Mouse (Mus musculus): Measurements from ENCODE around the gene Sox8. TPM values are rescaled to one million over a fixed set of nuclear protein-coding genes. Genes with fewer than 3 reads are reported as not detected.

Sox8 gene
- polyA plus RNA-seq, 1 experiment from 2014 or later, result 24.0 TPM

DNA sequence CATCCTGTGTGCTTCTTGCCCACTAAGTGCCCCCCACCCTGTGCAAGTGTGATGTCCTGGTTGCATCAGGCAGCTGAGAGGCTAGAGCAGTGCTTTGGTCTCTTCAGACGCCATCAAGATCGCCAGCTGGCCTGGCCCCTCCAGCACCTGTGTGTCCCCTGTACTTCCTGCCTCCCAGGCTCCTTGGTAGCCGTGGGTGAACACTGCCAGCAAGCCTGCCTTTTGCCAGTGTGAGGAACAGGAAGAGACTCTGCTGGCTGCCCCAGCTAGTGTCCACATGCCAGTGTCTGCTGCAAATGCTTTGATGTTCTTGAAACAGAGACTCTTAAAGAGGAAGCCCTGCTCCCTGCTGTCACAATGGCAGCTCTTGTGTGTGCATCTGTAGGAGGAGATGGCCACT, 27.1 kb upstream of the Sox8 start:
- WGBS, result 78% methylated on average over 3 of the region's 3 CpGs
- no peak overlapping the region for H3K4me3 ChIP-seq
- no peaks in the 10 kb centered on the region for H3K4me1 ChIP-seq
- no peaks in the 10 kb centered on the region for H3K27me3 ChIP-seq
- H3K36me3 ChIP-seq, result no peaks in the 10 kb centered on the region
- no peak for ATAC-seq (replicated peaks)
- H3K27ac ChIP-seq (replicated peaks), result no peak overlapping the region
- no peaks in the 10 kb centered on the region for H3K9me3 ChIP-seq
- no peak overlapping the region for H3K4me2 ChIP-seq (replicated peaks)
- no peak overlapping the region for H3K9ac ChIP-seq (replicated peaks)

DNA sequence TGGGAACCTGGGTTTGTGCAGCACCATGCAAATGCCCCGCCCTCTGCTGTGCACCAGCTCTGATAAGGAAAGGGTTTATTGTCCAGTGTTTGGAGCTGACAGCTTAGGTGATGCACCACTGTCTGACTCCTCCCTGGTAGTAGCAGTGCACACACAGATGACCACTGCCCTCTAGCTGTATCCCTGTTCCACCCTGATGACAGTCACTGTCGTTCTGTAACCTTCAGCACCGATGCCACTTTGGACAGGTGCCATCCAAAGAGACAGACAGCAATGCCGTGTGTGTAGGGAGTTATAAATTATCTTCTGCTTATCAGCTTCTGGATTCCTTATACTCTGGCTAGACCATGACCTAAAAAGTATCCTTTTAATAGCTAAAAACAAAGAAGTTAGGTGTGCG, 25.0 kb upstream of the Sox8 start:
- Histone ChIP-seq H3K27me3 (no peaks in the 10 kb centered on the region), H3K9me3 (no peaks in the 10 kb centered on the region), H3K9ac (replicated peaks) (no peak overlapping the region), H3K36me3 (peaks cover 5% of the 10 kb centered on the region; the same call in 1 of the 2 replicates), H3K4me2 (replicated peaks) (no peak overlapping the region), H3K27ac (replicated peaks) (no peak overlapping the region), H3K4me3 (no peak overlapping the region), H3K4me1 (no peaks in the 10 kb centered on the region)
- ATAC-seq (replicated peaks), result no peak
- WGBS, result 76% methylated on average over 5 of the region's 5 CpGs

- WGBS, result 51% methylated on average over 22 of the region's 22 CpGs
- Histone ChIP-seq H3K4me2 (replicated peaks) (no peak overlapping the region), H3K9ac (replicated peaks) (no peak overlapping the region), H3K27ac (replicated peaks) (no peak overlapping the region), H3K27me3 (no peaks in the 10 kb centered on the region), H3K9me3 (no peaks in the 10 kb centered on the region), H3K36me3 (peaks cover 5% of the 10 kb centered on the region; the same call in 1 of the 2 replicates), H3K4me1 (no peaks in the 10 kb centered on the region), H3K4me3 (no peak overlapping the region)
- no peak for ATAC-seq (replicated peaks)
Observed at GRCm38 (mm10) chr17:25593411-25594261, 23.1 kb upstream of the Sox8 start.

DNA sequence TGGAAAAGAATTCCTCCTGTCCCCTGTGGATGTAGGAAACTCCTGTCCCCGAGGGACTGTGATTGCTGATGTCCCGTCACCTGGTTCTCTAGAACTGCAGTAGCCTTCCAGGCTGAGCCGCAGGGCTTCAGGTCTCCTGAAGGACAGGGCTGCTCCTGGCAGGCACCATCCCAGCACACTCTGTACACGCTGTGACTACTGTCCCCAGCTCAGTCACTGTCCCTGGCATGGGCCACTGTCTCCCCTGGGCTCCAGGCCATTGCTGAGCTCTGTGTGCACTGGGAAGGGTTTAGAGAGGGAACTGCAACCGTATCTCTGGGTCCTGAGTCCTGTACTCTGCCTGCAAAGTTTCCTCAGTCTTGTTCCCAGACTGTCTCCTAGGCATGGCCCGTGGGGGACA, 21.9 kb upstream of the Sox8 start:
- H3K9ac ChIP-seq (replicated peaks), result no peak overlapping the region
- no peak for ATAC-seq (replicated peaks)
- H3K27me3 ChIP-seq, result no peaks in the 10 kb centered on the region
- peaks cover 11% of the 10 kb centered on the region; the same call in 1 of the 2 replicates for H3K36me3 ChIP-seq
- H3K27ac ChIP-seq (replicated peaks), result no peak overlapping the region
- H3K4me2 ChIP-seq (replicated peaks), result no peak overlapping the region
- 93% methylated on average over 6 of the region's 6 CpGs for WGBS
- no peaks in the 10 kb centered on the region for H3K9me3 ChIP-seq
- H3K4me1 ChIP-seq, result no peaks in the 10 kb centered on the region
- no peak overlapping the region for H3K4me3 ChIP-seq

DNA sequence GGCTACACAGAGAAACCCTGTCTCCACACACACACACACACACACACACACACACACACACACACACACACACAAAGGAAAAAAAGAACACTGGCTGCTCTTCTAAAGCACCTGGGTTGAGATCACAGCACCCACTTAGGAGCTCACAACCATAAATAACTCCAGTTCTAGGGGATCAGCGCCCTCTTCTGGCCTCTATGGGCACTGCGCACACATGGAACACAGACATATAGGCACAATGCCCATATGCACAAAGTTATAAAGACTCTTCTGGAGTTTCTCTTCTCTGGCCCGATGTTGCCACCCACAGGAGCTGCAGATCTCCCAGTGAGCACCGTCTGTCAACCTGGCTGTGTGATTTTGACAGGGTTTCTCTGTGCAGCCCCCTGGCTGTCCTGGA, 20.5 kb upstream of the Sox8 start:
- H3K36me3 ChIP-seq, result peaks cover 11% of the 10 kb centered on the region; the same call in 1 of the 2 replicates
- H3K9me3 ChIP-seq, result no peaks in the 10 kb centered on the region
- no peaks in the 10 kb centered on the region for H3K4me1 ChIP-seq
- no peak for ATAC-seq (replicated peaks)
- H3K4me2 ChIP-seq (replicated peaks), result no peak overlapping the region
- no peak overlapping the region for H3K9ac ChIP-seq (replicated peaks)
- 90% methylated on average over 4 of the region's 4 CpGs for WGBS
- H3K27ac ChIP-seq (replicated peaks), result no peak overlapping the region
- H3K27me3 ChIP-seq, result no peaks in the 10 kb centered on the region
- H3K4me3 ChIP-seq, result no peak overlapping the region

GRCm38 (mm10) chr17:25590068-25590467, 19.6 kb upstream of the Sox8 start:
- H3K4me3 ChIP-seq, result no peak overlapping the region

GRCm38 (mm10) chr17:25584646-25585045, 14.2 kb upstream of the Sox8 start:
- Histone ChIP-seq H3K4me2 (replicated peaks) (no peak overlapping the region), H3K36me3 (peaks cover 8% of the 10 kb centered on the region; the same call in 1 of the 2 replicates), H3K27me3 (no peaks in the 10 kb centered on the region), H3K4me1 (peaks cover 7% of the 10 kb centered on the region), H3K9ac (replicated peaks) (no peak overlapping the region), H3K27ac (replicated peaks) (no peak overlapping the region), H3K9me3 (no peaks in the 10 kb centered on the region), H3K4me3 (no peak overlapping the region)
- no peak for ATAC-seq (replicated peaks)
- WGBS, result 96% methylated on average over 9 of the region's 9 CpGs

More at GRCm38 (mm10) chr17:25590068-25590467, 19.6 kb upstream of the Sox8 start:
- Histone ChIP-seq H3K27me3 (no peaks in the 10 kb centered on the region), H3K36me3 (peaks cover 13% of the 10 kb centered on the region), H3K4me1 (no peaks in the 10 kb centered on the region), H3K27ac (replicated peaks) (no peak overlapping the region), H3K4me2 (replicated peaks) (no peak overlapping the region), H3K9ac (replicated peaks) (no peak overlapping the region), H3K9me3 (no peaks in the 10 kb centered on the region)
- no peak for ATAC-seq (replicated peaks)
- 94% methylated on average over 6 of the region's 6 CpGs for WGBS

DNA sequence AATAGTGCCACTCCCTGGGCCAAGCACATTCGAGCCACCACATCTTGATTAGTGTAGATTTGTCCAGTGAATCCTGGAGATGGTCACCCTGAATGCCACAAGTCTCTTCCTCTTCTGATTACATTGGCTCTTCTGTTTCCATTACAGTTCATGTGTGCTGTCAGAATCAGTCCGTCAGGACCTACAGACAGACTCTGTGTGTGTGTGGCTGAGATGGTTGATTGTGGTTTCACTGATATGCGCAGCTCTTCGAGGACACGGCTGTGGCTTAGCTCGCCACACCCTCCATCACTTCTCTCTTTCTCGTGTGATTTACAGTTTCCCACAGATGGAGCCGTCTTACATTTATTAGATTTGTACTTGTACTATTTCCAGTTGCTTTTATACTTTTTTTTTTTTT, 13.4 kb upstream of the Sox8 start:
- no peak overlapping the region for H3K4me2 ChIP-seq (replicated peaks)

DNA sequence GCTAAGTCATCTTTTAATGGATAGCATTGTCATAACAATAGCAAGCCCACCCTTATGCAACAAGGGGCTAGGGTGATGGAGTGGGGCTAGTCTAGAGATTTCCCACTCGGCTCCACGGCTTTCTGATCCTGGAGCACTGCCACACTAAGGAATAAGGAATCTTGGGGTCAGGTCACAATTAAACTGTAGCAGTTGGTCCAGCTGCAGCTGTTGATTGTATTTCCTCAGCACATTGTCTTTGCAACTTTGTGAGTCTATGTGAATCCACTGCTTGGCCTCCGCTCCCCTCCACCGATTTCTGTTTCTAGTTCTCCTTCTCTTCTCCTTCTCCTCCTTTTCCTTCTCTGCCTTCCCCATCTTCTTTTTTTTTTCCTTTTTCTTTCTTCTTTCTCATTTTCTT, 12.6 kb upstream of the Sox8 start:
- Histone ChIP-seq H3K27me3 (no peaks in the 10 kb centered on the region), H3K9ac (replicated peaks) (no peak overlapping the region), H3K4me3 (no peak overlapping the region), H3K4me1 (peaks cover 18% of the 10 kb centered on the region), H3K36me3 (peaks cover 3% of the 10 kb centered on the region; the same call in 1 of the 2 replicates), H3K9me3 (no peaks in the 10 kb centered on the region), H3K4me2 (replicated peaks) (no peak overlapping the region), H3K27ac (replicated peaks) (no peak overlapping the region)
- 84% methylated on average over 4 of the region's 4 CpGs for WGBS
- ATAC-seq (replicated peaks), result no peak

More for the DNA sequence above, 13.4 kb upstream of the Sox8 start:
- 91% methylated on average over 8 of the region's 8 CpGs for WGBS
- Histone ChIP-seq H3K27ac (replicated peaks) (no peak overlapping the region), H3K9ac (replicated peaks) (no peak overlapping the region), H3K4me1 (peaks cover 10% of the 10 kb centered on the region), H3K36me3 (peaks cover 8% of the 10 kb centered on the region; the same call in 1 of the 2 replicates), H3K4me3 (no peak overlapping the region), H3K27me3 (no peaks in the 10 kb centered on the region), H3K9me3 (no peaks in the 10 kb centered on the region)
- ATAC-seq (replicated peaks), result no peak

DNA sequence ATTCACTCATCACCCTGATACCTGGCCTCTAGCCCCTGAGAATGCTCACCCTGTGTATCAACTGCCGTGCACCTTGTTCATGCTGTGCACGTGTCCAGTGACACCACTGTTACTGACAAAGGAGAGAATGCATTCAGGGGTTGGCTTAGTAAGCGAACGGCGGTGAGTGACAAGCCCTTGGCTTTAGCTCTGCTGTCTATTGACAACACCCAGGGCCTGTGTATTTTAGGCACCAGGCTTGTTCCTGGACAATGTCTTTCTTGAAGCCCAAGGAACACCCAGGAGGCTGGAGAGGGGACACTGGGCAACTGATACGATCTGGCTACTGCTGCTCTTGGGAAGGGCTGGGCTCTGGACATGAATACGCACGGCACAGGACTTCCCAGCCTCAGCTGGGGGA, 11.6 kb upstream of the Sox8 start:
- Histone ChIP-seq H3K4me3 (no peak overlapping the region), H3K27me3 (no peaks in the 10 kb centered on the region), H3K27ac (replicated peaks) (no peak overlapping the region), H3K4me1 (peaks cover 22% of the 10 kb centered on the region), H3K36me3 (peaks cover 3% of the 10 kb centered on the region; the same call in 1 of the 2 replicates), H3K9me3 (no peaks in the 10 kb centered on the region), H3K4me2 (replicated peaks) (no peak overlapping the region), H3K9ac (replicated peaks) (no peak overlapping the region)
- 68% methylated on average over 8 of the region's 8 CpGs for WGBS
- no peak for ATAC-seq (replicated peaks)

GRCm38 (mm10) chr17:25579332-25580047, 9.0 kb upstream of the Sox8 start:
- no peaks in the 10 kb centered on the region for H3K9me3 ChIP-seq
- peak overlapping the region; percentile 70 for H3K4me3 ChIP-seq
- H3K27ac ChIP-seq (replicated peaks), result peak overlapping the region; percentile 41
- peaks cover 26% of the 10 kb centered on the region for H3K4me1 ChIP-seq
- H3K36me3 ChIP-seq, result no peaks in the 10 kb centered on the region
- H3K27me3 ChIP-seq, result no peaks in the 10 kb centered on the region
- H3K4me2 ChIP-seq (replicated peaks), result peak overlapping the region; percentile 80
- peak; percentile 50 for ATAC-seq (replicated peaks)
- peak overlapping the region; percentile 68 for H3K9ac ChIP-seq (replicated peaks)
- 5% methylated on average over 21 of the region's 21 CpGs for WGBS

- peak within 1 kb of the TSS; percentile 70 for H3K4me3 ChIP-seq
- peak within 1 kb of the TSS; percentile 80 for H3K4me2 ChIP-seq (replicated peaks)
- peak; percentile 96 for ATAC-seq (replicated peaks)
- H3K4me1 ChIP-seq, result peaks cover 26% of the 10 kb centered on the region
- H3K36me3 ChIP-seq, result no peaks in the 10 kb centered on the region
- H3K27ac ChIP-seq (replicated peaks), result peak within 1 kb of the TSS; percentile 41
- WGBS, result under 1% methylated on average over 31 of the region's 31 CpGs
- H3K9ac ChIP-seq (replicated peaks), result peak within 1 kb of the TSS; percentile 68
- H3K9me3 ChIP-seq, result no peaks in the 10 kb centered on the region
- H3K27me3 ChIP-seq, result no peaks in the 10 kb centered on the region
Observed at GRCm38 (mm10) chr17:25578920-25579319, 8.4 kb upstream of the Sox8 start, which contains the start of gene Lmf1. TSS of gene Lmf1 (plus strand) at chr17:25579085.

All from forebrain, embryonic 15.5 days (tissue).